Mouse (Mus musculus): Measurements from ENCODE around the gene Fbxo34. TPM values are rescaled to one million over a fixed set of nuclear protein-coding genes. Genes with fewer than 3 reads are reported as not detected.

Fbxo34 gene
- total and polyA plus RNA-seq, 2 experiments from 2014 or later = 20.0 to 33.8 TPM

DNA sequence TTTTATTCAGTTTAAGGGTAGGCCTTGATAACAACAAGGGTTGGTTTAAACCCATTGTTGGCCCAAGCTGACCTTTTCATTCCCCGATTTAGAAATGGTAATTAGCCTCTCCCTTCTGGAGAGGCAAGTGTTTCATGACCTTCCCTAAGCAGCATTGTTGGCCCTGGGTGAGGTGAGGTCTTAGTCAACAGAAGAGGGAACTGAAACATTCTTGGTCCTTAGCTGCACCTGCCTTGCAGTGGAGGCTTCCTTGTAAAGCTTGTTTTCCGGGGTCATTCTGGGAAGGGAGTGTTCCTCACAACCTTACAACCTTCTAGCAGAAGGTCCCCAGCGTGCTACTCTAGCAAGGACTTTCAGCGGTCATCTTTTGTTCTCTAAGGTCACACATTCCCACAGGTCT, 122.5 kb downstream of the Fbxo34 start:
- Histone ChIP-seq H3K27me3 (ENCODE audit: insufficient read depth, low read length) (no peaks in the 10 kb centered on the region), H3K4me1 (ENCODE audit: insufficient read depth) (peaks cover under 1% of the 10 kb centered on the region; the same call in 1 of the 2 replicates), H3K9ac (no peak overlapping the region), H3K36me3 (ENCODE audit: insufficient read depth) (no peaks in the 10 kb centered on the region), H3K4me2 (ENCODE audit: low read depth) (no peak overlapping the region), H3K4me3 (ENCODE audit: low read depth, low read length) (no peak overlapping the region), H3K9me3 (ENCODE audit: low read length) (no peaks in the 10 kb centered on the region), H3K27ac (ENCODE audit: low read depth, low read length) (no peak overlapping the region)
- no peak for TF ChIP-seq CTCF (IDR thresholded peaks at IDR 0.05; ENCODE audit: low read depth)
- WGBS = 81% methylated on average over 4 of the region's 4 CpGs
- no peak for ATAC-seq
- no peak for DNase-seq

DNA sequence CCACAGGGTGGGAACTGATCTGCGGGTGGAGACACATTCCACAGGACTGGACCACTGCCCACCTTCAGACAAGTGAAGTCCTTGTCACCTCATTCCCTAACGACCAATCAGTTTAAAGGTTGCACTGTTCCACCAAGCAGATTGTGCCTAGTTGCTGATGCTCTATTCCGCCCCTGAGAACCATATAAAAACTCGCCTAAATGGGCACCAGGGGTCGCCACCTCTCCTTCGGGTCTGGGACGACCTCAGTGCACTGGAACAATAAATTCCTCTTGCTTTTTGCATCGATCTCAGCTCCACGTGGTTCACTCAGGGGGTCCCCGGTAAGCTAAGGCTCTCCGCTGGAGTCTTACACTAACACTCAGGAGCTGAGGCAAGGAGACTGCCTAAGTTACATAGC, 124.5 kb downstream of the Fbxo34 start:
- ATAC-seq = no peak
- H3K4me2 ChIP-seq (ENCODE audit: low read depth) = no peak overlapping the region
- H3K36me3 ChIP-seq (ENCODE audit: insufficient read depth) = no peaks in the 10 kb centered on the region
- H3K27ac ChIP-seq (ENCODE audit: low read depth, low read length) = no peak overlapping the region
- no peak overlapping the region for H3K4me3 ChIP-seq (ENCODE audit: low read depth, low read length)
- DNase-seq = no peak
- no peak overlapping the region for H3K9ac ChIP-seq
- WGBS = 71% methylated on average over 11 of the region's 11 CpGs
- no peak for TF ChIP-seq CTCF (IDR thresholded peaks at IDR 0.05; ENCODE audit: low read depth)
- no peaks in the 10 kb centered on the region for H3K9me3 ChIP-seq (ENCODE audit: low read length)
- H3K4me1 ChIP-seq (ENCODE audit: insufficient read depth) = no peaks in the 10 kb centered on the region
- H3K27me3 ChIP-seq (ENCODE audit: insufficient read depth, low read length) = no peaks in the 10 kb centered on the region

DNA sequence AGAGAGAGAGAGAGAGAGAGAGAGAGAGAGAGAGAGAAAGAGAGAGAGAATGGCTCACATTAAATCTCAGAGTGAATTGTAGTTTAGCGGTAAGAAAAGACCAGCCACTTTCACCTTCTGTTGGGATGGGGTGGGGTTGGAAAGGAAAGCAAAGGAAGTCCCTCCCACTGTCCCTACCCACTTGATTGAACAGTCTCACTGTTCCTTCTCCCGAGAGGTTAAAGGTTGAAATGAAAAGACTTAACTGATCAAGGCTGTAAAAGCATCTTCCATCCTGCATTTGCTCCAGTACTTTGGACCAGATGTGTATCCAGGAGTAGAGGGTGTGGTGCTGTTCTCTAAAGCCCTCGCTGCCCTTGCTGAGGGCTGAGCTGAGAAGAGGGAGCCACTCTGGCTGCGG, 126.5 kb downstream of the Fbxo34 start:
- ATAC-seq (no peak), DNase-seq (no peak)
- WGBS = 61% methylated on average over 4 of the region's 4 CpGs
- no peak for TF ChIP-seq CTCF (IDR thresholded peaks at IDR 0.05; ENCODE audit: low read depth)
- Histone ChIP-seq H3K4me2 (ENCODE audit: low read depth) (no peak overlapping the region), H3K9ac (no peak overlapping the region), H3K9me3 (ENCODE audit: low read length) (no peaks in the 10 kb centered on the region), H3K36me3 (ENCODE audit: insufficient read depth) (no peaks in the 10 kb centered on the region), H3K4me3 (ENCODE audit: low read depth, low read length) (no peak overlapping the region), H3K4me1 (ENCODE audit: insufficient read depth) (no peaks in the 10 kb centered on the region), H3K27ac (ENCODE audit: low read depth, low read length) (no peak overlapping the region), H3K27me3 (ENCODE audit: insufficient read depth, low read length) (no peaks in the 10 kb centered on the region)

DNA sequence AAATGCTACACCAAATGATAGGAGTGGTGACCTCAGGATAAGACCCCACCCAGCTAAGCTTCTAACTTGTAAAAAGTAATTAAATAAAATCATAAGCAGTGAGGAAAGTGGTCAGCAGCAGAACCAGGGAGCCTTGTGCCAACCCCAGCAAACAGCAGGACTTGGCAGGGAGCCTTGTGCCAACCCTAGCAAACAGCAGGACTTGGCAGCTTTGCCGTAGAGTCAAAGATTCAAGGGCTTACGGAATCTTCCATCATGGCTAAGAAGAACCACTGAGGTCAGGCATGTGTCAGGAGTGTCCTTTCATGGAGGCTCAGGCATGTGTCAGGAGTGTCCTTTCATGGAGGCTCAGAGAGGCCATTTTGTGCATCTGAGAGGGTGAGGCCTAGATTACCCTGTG, 127.9 kb downstream of the Fbxo34 start:
- Histone ChIP-seq H3K9ac (no peak overlapping the region), H3K9me3 (ENCODE audit: low read length) (no peaks in the 10 kb centered on the region), H3K27ac (ENCODE audit: low read depth, low read length) (no peak overlapping the region), H3K4me2 (ENCODE audit: low read depth) (no peak overlapping the region), H3K27me3 (ENCODE audit: insufficient read depth, low read length) (no peaks in the 10 kb centered on the region), H3K4me1 (ENCODE audit: insufficient read depth) (no peaks in the 10 kb centered on the region), H3K4me3 (ENCODE audit: low read depth, low read length) (no peak overlapping the region), H3K36me3 (ENCODE audit: insufficient read depth) (no peaks in the 10 kb centered on the region)
- TF ChIP-seq CTCF (IDR thresholded peaks at IDR 0.05; ENCODE audit: low read depth) = no peak
- WGBS = 59% methylated on average over 2 of the region's 2 CpGs
- DNase-seq (no peak), ATAC-seq (no peak)

DNA sequence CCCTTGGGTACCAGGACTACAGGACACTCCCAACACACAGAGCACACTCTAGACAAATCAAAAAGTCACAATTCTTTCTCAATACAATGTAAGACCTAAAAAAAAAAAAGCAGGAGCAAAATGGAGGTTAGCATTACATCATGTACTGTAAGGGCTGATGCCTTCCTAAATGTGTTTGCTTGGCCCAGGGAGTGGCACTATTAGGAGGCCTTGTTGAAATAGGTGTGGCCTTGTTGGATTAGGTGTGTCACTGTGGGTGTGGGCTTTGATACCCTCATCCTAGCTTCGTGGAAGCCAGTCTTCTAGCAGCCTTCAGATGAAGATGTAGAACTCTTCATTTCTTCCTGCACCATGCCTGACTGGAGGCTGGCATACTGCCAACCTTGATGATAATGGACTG, 131.1 kb downstream of the Fbxo34 start:
- H3K4me3 ChIP-seq (ENCODE audit: low read depth, low read length) = no peak overlapping the region
- H3K36me3 ChIP-seq (ENCODE audit: insufficient read depth) = no peaks in the 10 kb centered on the region
- no peak overlapping the region for H3K4me2 ChIP-seq (ENCODE audit: low read depth)
- no peak for ATAC-seq
- H3K27me3 ChIP-seq (ENCODE audit: insufficient read depth, low read length) = no peaks in the 10 kb centered on the region
- no peak overlapping the region for H3K27ac ChIP-seq (ENCODE audit: low read depth, low read length)
- H3K9me3 ChIP-seq (ENCODE audit: low read length) = no peaks in the 10 kb centered on the region
- no peak for TF ChIP-seq CTCF (IDR thresholded peaks at IDR 0.05; ENCODE audit: low read depth)
- DNase-seq = no peak
- H3K9ac ChIP-seq = no peak overlapping the region
- no peaks in the 10 kb centered on the region for H3K4me1 ChIP-seq (ENCODE audit: insufficient read depth)
- 54% methylated on average over 1 of the region's 1 CpGs for WGBS

Other genes starting within 250 kb of the Fbxo34 start
- 6.9 and 9.1 TPM in 2 replicates for gene Wdhd1, start 173.6 kb upstream of the Fbxo34 start, total RNA-seq (2014; rRNA removed)
- gene Wdhd1, start 173.6 kb upstream of the Fbxo34 start, polyA plus RNA-seq (2015; fragmentation: Nextera tagmentation; extraction: Ambion mirVana) = 3.4 and 5.3 TPM in 2 replicates
- gene Socs4, start 173.5 kb upstream of the Fbxo34 start, total RNA-seq (2014; rRNA removed) = 5.8 and 8.2 TPM in 2 replicates
- gene Socs4, start 173.5 kb upstream of the Fbxo34 start, polyA plus RNA-seq (2015; fragmentation: Nextera tagmentation; extraction: Ambion mirVana) = 2.3 and 2.4 TPM in 2 replicates
- gene Mapk1ip1l, start 152.2 kb upstream of the Fbxo34 start, total RNA-seq (2014; rRNA removed) = 41.2 and 60.4 TPM in 2 replicates
- 24.4 and 36.7 TPM in 2 replicates for gene Mapk1ip1l, start 152.2 kb upstream of the Fbxo34 start, polyA plus RNA-seq (2015; fragmentation: Nextera tagmentation; extraction: Ambion mirVana)
- 2.1 and 3.4 TPM in 2 replicates for gene Lgals3, start 82.7 kb upstream of the Fbxo34 start, total RNA-seq (2014; rRNA removed)
- gene Lgals3, start 82.7 kb upstream of the Fbxo34 start, polyA plus RNA-seq (2015; fragmentation: Nextera tagmentation; extraction: Ambion mirVana) = 5.1 and 9.0 TPM in 2 replicates
- 2.3 and 9.4 TPM in 2 replicates for gene Dlgap5, start 32.0 kb upstream of the Fbxo34 start, total RNA-seq (2014; rRNA removed)
- gene Dlgap5, start 32.0 kb upstream of the Fbxo34 start, polyA plus RNA-seq (2015; fragmentation: Nextera tagmentation; extraction: Ambion mirVana) = 2.9 and 3.3 TPM in 2 replicates
- gene Atg14, start 120.2 kb downstream of the Fbxo34 start, total RNA-seq (2014; rRNA removed) = 8.1 and 10.1 TPM in 2 replicates
- 22.0 and 31.7 TPM in 2 replicates for gene Atg14, start 120.2 kb downstream of the Fbxo34 start, polyA plus RNA-seq (2015; fragmentation: Nextera tagmentation; extraction: Ambion mirVana)
- gene Ktn1, start 198.0 kb downstream of the Fbxo34 start, total RNA-seq (2014; rRNA removed) = 67.6 and 79.9 TPM in 2 replicates
- gene Ktn1, start 198.0 kb downstream of the Fbxo34 start, polyA plus RNA-seq (2015; fragmentation: Nextera tagmentation; extraction: Ambion mirVana) = 44.0 and 55.3 TPM in 2 replicates

Measured in forebrain, postnatal 0 days (tissue).